Mouse (Mus musculus) gastrocnemius, adult 8-10 months (tissue): ENCODE measurements around the gene Cacna1a. TPM values are rescaled to one million over a fixed set of nuclear protein-coding genes. Genes with fewer than 3 reads are reported as not detected.
A peak's percentile ranks its signal among the peaks of the same experiment; 100 is the strongest.
"Not testable (repeated sequence)": the region's sequence is repeated elsewhere in the genome, so short reads cannot be mapped to it uniquely, and the experiment has no call there.

Source experiments
- DNase-seq, 2 experiments: peaks; one replicate each; pipeline ENCODE4 v3.0.0; 2022; ENCODE audit warnings: low spot score in 2 of 2
- total RNA-seq, 4 experiments: library from RNA; stranded (reverse); gene quantifications; 2 replicates each; pipeline ENCODE4 v1.2.4; 2022

Cacna1a gene
- total RNA-seq, 4 experiments from 2014 or later = 2.2 to 4.6 (median 3.1) TPM

- no peak for DNase-seq
These were observed 83.2 kb downstream of the Cacna1a start for GRCm38 (mm10) chr8:84471271-84471995.

GRCm38 (mm10) chr8:84474456-84474855 is 86.2 kb downstream of the Cacna1a start:
- no peak for DNase-seq

DNA sequence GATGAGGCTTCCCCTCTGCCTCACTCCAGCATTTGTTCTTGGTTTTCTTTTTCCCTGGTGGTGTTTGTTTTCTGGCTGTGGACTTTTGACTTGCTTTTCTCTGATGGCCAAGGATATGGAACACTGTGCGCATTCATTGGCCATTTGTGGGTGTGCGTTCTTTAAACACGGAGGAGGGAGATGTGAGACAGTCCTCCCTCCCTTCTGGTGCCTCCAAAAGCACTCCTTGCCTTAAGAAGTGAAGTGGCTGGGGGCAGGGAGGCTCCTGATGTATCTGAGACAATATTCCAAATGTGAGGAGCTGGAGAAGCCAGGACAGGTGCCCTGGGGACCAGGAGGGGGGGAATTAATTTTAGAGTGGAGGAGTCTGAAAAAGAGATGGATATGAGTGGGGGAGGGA is 89.1 kb downstream of the Cacna1a start:
- DNase-seq = no peak

- no peak for DNase-seq
These were observed 94.8 kb downstream of the Cacna1a start for GRCm38 (mm10) chr8:84483004-84483403.

- no peak for DNase-seq
These were observed 97.1 kb downstream of the Cacna1a start for GRCm38 (mm10) chr8:84485366-84485765.

GRCm38 (mm10) chr8:84485864-84486263 is 97.6 kb downstream of the Cacna1a start:
- DNase-seq = peak in 1 of 2 experiments; percentile 19

- no peak for DNase-seq
These were observed 101.0 kb downstream of the Cacna1a start for GRCm38 (mm10) chr8:84489223-84489622.

GRCm38 (mm10) chr8:84494541-84495084 is 106.4 kb downstream of the Cacna1a start:
- no peak for DNase-seq

- DNase-seq = no peak
These were observed 112.9 kb downstream of the Cacna1a start for GRCm38 (mm10) chr8:84501181-84501580.

DNA sequence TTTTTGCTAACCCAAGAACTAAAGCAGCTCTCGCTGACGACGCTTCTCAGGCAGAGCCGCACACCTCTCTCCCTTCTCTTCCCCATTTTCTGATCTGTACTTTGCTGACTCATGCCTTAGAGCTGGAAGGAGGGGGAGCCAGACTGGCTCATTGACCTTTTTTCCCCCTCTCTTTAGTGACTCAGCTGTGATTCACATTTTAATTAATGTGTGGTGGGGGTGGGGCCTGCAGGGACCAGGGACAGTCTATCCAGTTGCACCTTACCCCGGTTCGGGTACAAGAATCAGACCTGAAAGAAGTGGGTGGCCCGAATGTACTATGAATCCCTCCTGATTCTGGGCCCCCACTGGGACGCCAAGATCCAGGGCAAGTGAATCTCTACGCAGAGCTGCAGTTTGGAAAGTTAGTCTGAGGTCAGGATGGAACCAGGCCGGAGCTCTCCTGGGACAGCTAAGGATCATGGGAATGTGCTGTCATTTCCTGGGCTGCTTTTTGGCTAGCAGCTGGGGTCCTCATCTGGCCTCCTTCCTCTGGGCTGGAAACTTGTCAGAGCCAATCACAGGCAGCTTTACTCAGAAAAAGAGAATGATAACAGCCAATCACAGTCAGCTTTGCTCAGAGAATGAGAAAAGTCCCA is 113.5 kb downstream of the Cacna1a start:
- peak; percentile 72 to 78 for DNase-seq

- DNase-seq = no peak
These were observed 114.4 kb downstream of the Cacna1a start for GRCm38 (mm10) chr8:84502638-84503037.

- DNase-seq = no peak
These were observed 119.0 kb downstream of the Cacna1a start for GRCm38 (mm10) chr8:84507220-84507619.

- DNase-seq = not testable (repeated sequence)
These were observed 121.5 kb downstream of the Cacna1a start for GRCm38 (mm10) chr8:84509764-84510163.

DNA sequence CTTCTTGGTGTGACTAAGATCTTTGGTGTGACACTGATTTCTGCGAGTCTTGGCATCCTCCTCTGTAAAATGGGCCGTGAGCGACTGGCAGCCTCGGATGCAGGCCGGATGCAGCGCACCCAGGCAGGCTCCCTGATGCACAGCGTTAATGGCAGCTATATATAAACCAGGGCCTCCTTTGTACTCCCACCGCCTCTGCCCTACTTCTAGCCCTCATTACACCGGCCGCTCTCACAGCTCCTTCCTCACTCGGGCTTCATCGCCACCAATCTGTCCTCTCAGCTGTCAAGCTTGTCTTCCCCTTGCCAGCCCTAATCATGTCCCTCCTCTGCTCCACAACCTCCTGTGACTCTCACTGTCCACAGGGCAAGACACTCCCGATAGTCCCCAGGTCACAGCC is 123.4 kb downstream of the Cacna1a start:
- no peak for DNase-seq

- no peak for DNase-seq
These were observed 125.5 kb downstream of the Cacna1a start for GRCm38 (mm10) chr8:84513765-84514164.

- DNase-seq = no peak
These were observed 129.9 kb downstream of the Cacna1a start for GRCm38 (mm10) chr8:84518180-84518579.

- no peak for DNase-seq
These were observed 130.5 kb downstream of the Cacna1a start for GRCm38 (mm10) chr8:84518720-84519119.

DNA sequence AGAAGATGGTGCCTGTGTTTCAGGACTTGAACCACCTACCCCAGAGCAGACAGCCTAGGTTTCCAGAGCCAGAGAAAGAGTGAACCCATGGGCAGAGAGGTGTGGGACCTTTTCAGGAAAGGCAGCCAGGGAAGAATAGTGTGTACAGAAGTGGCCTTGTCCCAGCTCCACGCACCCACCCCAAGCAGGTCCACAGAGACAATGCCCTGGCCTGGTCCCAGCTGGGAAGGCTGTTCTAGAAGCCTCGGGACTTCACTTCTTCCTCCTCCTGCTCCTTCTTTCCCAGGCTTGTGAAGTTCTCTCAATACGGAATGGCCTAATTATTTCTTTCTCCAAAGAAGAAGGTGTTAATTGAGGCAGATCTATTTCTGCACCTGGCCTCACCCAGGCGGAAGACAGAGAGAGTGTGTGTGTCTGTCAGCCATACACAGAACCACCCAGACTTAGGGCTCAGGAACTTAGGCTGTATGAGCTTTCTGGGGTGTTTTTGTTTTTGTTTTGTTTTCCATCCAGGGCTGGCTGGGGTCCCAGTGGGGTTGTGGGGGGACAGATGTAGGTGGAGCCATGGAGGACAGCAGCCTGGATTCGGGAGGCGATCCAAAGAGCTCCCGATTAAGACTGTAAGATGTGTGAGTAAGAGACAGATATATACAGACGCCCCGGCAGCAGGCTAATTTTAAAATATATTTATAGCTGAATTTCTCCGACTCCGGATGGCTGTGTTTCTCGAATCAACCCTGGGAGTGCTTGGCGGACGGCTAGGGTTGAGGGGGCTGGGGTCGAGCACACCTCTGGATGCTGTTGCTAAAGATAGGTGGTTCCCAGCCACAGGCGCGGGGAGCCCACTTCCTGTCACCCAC is 131.8 kb downstream of the Cacna1a start:
- DNase-seq = no peak

DNA sequence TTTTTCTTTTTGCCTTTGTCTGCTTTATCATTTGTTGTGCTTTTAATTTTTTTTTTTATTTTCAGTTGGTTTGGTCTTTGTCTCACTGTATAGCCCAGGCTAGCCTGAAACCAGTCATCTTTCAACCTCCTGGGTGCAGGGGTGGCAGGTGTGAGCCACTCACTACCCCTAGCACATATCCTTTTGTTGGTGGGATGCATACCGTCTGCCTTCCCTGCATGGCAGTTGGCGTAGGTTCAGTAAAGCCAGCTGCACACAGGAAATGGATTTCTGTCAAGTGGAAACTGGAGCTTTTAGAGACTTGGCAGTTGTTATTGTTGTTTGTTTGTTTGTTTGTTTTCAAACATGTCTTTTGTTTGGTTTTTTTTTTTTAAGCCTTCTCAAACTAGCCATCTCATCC is 132.8 kb downstream of the Cacna1a start:
- no peak for DNase-seq

GRCm38 (mm10) chr8:84528036-84528435 is 139.8 kb downstream of the Cacna1a start:
- DNase-seq = no peak

DNA sequence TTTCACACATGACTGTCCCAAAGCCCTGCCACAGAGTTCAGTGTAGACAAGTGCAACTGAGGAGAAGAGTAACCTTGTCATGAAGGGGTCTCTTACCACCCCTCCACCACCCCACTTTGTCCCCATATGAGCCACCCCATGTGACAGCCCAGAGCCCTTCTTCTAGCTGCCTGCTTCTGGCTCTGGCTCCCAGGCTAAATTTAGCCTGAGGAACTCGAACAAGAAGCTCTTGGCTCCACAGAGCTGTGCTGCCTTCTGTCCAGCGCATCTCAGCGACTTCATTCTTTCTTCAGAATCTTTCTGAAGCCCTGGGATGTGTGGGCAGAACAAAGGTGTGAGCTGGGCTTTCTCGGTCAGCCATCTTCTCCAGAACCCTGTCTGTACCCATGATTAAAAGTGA is 141.3 kb downstream of the Cacna1a start:
- no peak for DNase-seq

DNA sequence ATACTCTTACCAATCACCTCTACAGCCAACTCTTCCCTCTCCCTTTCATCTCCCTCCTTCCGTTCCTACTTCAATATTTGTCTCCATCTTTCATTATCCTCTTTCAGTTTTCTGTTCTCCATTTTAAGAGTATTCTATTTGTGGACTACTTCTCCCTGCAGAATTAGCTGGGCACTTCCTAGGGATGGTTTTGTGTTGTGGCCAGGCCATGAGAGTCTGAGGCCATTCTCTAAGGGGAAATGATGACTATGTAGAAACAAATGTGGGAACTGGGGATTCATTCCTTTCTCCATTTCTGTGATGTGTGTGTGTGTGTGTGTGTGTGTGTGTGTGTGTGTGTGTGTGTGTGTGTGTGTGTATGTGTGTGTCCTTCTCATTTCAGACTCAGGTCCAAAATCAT is 144.5 kb downstream of the Cacna1a start:
- no peak for DNase-seq
